Mouse (Mus musculus) limb, embryonic 11.5 days (tissue): ENCODE data around the gene Slc12a9. TPM values are rescaled to one million over a fixed set of nuclear protein-coding genes. Genes with fewer than 3 reads are reported as not detected.
A peak's percentile ranks its signal among the peaks of the same experiment; 100 is the strongest.

Experiments
- ATAC-seq: fragments of 200-750 bp; cut with Nextera tagmentation; 2 replicates; pipeline ENCODE4 v1.8.0; 2017; ENCODE audit warnings: low read depth; ENCODE audit not compliant: insufficient number of reproducible peaks, low FRiP score, low TSS enrichment
- DNase-seq: peaks from one replicate; pipeline ENCODE4 v3.0.0-alpha.2; 2015; ENCODE audit warnings: low spot score
- H3K27ac ChIP-seq: fragments of 300-500 bp; sonication (generic); replicated peaks from 2 replicates; pipeline ENCODE4 v1.5.1; 2014; ENCODE audit warnings: low read depth, mild to moderate bottlenecking, low read length
- H3K27me3 ChIP-seq: fragments of 300-500 bp; sonication (generic); 2 replicates; pipeline ENCODE4 v1.6.1; 2014; ENCODE audit warnings: mild to moderate bottlenecking, low read length, mixed read lengths; ENCODE audit not compliant: control insufficient read depth, insufficient read depth
- H3K36me3 ChIP-seq: fragments of 300-500 bp; sonication (generic); 2 replicates; pipeline ENCODE4 v1.6.1; 2014; ENCODE audit warnings: mild to moderate bottlenecking, low read length, moderate library complexity, mixed read lengths; ENCODE audit not compliant: control insufficient read depth, insufficient read depth
- H3K4me1 ChIP-seq: fragments of 300-500 bp; sonication (generic); 2 replicates; pipeline ENCODE4 v1.6.1; 2014; ENCODE audit warnings: low read length, mixed read lengths; ENCODE audit not compliant: control insufficient read depth, insufficient read depth
- H3K4me2 ChIP-seq: fragments of 300-500 bp; sonication (generic); 2 replicates; pipeline ENCODE4 v1.6.1; 2014; ENCODE audit warnings: low read depth, mild to moderate bottlenecking, moderate library complexity; ENCODE audit not compliant: severe bottlenecking
- H3K4me3 ChIP-seq: fragments of 300-500 bp; sonication (generic); 2 replicates; pipeline ENCODE4 v1.5.1; 2014; ENCODE audit warnings: low read depth, low read length
- H3K9ac ChIP-seq: fragments of 300-500 bp; sonication (generic); 2 replicates; pipeline ENCODE4 v1.6.1; 2014; ENCODE audit warnings: mild to moderate bottlenecking, low read length
- H3K9me3 ChIP-seq: fragments of 300-500 bp; sonication (generic); 2 replicates; pipeline ENCODE4 v1.6.1; 2016; ENCODE audit warnings: low read length; ENCODE audit not compliant: control insufficient read depth
- WGBS: fragments of 180-500 bp; shearing (Covaris S2); extraction: QIAGEN DNeasy Blood & Tissue Kit; methylation state at CpG from one replicate; pipeline ENCODE4 v1.1.7; 2014; 5-methylcytosine and 5-hydroxymethylcytosine counted together
- polyA plus RNA-seq: library from polyadenylated mRNA; unstranded; fragments of >200 nt; fragmentation: Nextera tagmentation; extraction: Ambion mirVana; gene quantifications from 2 replicates; pipeline ENCODE4 v1.2.1, GENCODE M21; 2014

Slc12a9 gene
- polyA plus RNA-seq, 1 experiment from 2014 or later: 4.7 TPM

GRCm38 (mm10) chr5:137373371-137373950 lies 40.1 kb upstream of the Slc12a9 start:
- H3K27me3 ChIP-seq: no peaks in the 10 kb centered on the region
- DNase-seq (no peak), ATAC-seq (no peak)
- no peak overlapping the region for H3K9ac ChIP-seq
- 0 out of 2 replicates have a peak, but pooled peaks cover 2% of the 10 kb centered on the region for H3K4me1 ChIP-seq
- H3K4me2 ChIP-seq: no peak overlapping the region
- H3K36me3 ChIP-seq: peaks cover 45% of the 10 kb centered on the region
- no peak overlapping the region for H3K27ac ChIP-seq
- H3K4me3 ChIP-seq: no peak overlapping the region
- no peaks in the 10 kb centered on the region for H3K9me3 ChIP-seq
- 89% methylated on average over 12 of the region's 12 CpGs for WGBS

GRCm38 (mm10) chr5:137369665-137370064 lies 36.3 kb upstream of the Slc12a9 start:
- Histone ChIP-seq H3K9me3 (no peaks in the 10 kb centered on the region), H3K36me3 (peaks cover 63% of the 10 kb centered on the region), H3K27ac (no peak overlapping the region), H3K4me3 (no peak overlapping the region), H3K4me2 (no peak overlapping the region), H3K9ac (no peak overlapping the region), H3K4me1 (no peaks in the 10 kb centered on the region), H3K27me3 (no peaks in the 10 kb centered on the region)
- WGBS: 96% methylated on average over 10 of the region's 11 CpGs
- DNase-seq (no peak), ATAC-seq (no peak)

- ATAC-seq (no peak), DNase-seq (no peak)
- WGBS: 43% methylated on average over 7 of the region's 7 CpGs
- H3K4me3 ChIP-seq: no peak overlapping the region
- H3K9me3 ChIP-seq: no peaks in the 10 kb centered on the region
- no peaks in the 10 kb centered on the region for H3K27me3 ChIP-seq
- H3K9ac ChIP-seq: no peak overlapping the region
- H3K4me2 ChIP-seq: no peak overlapping the region
- peaks cover 8% of the 10 kb centered on the region for H3K4me1 ChIP-seq
- H3K27ac ChIP-seq: no peak overlapping the region
- peaks cover 53% of the 10 kb centered on the region for H3K36me3 ChIP-seq
These were observed 25.0 kb upstream of the Slc12a9 start for GRCm38 (mm10) chr5:137358382-137358781.

- WGBS: 91% methylated on average over 17 of the region's 17 CpGs
- Histone ChIP-seq H3K9me3 (no peaks in the 10 kb centered on the region), H3K27ac (no peak overlapping the region), H3K27me3 (no peaks in the 10 kb centered on the region), H3K4me3 (no peak overlapping the region), H3K36me3 (peaks cover 26% of the 10 kb centered on the region), H3K9ac (no peak overlapping the region; the same call in 1 of the 2 replicates), H3K4me1 (peaks cover 19% of the 10 kb centered on the region), H3K4me2 (no peak overlapping the region)
- ATAC-seq: no peak
- no peak for DNase-seq
These were observed 20.7 kb upstream of the Slc12a9 start for GRCm38 (mm10) chr5:137354091-137354490.

GRCm38 (mm10) chr5:137352011-137352975 lies 18.9 kb upstream of the Slc12a9 start:
- H3K36me3 ChIP-seq: peaks cover 21% of the 10 kb centered on the region
- ATAC-seq: peak; percentile 5; the same call in 1 of the 2 replicates
- WGBS: 5% methylated on average over 16 of the region's 16 CpGs
- H3K9me3 ChIP-seq: no peaks in the 10 kb centered on the region
- peak overlapping the region; percentile 100 for H3K4me2 ChIP-seq
- peak overlapping the region; percentile 57 for H3K27ac ChIP-seq
- H3K9ac ChIP-seq: peak overlapping the region; percentile 97
- DNase-seq: peak; percentile 71
- no peaks in the 10 kb centered on the region for H3K27me3 ChIP-seq
- H3K4me3 ChIP-seq: peak overlapping the region; percentile 97
- H3K4me1 ChIP-seq: peaks cover 30% of the 10 kb centered on the region

GRCm38 (mm10) chr5:137351394-137351793 lies 18.0 kb upstream of the Slc12a9 start:
- peaks cover 20% of the 10 kb centered on the region for H3K36me3 ChIP-seq
- H3K4me2 ChIP-seq: peak overlapping the region; percentile 100
- DNase-seq (peak; percentile 48), ATAC-seq (no peak)
- H3K4me1 ChIP-seq: peaks cover 30% of the 10 kb centered on the region
- peak overlapping the region; percentile 97 for H3K9ac ChIP-seq
- H3K9me3 ChIP-seq: no peaks in the 10 kb centered on the region
- peak overlapping the region; percentile 98 for H3K27ac ChIP-seq
- H3K4me3 ChIP-seq: peak overlapping the region; percentile 97
- 2% methylated on average over 4 of the region's 4 CpGs for WGBS
- H3K27me3 ChIP-seq: no peaks in the 10 kb centered on the region

GRCm38 (mm10) chr5:137351058-137351380 lies 17.6 kb upstream of the Slc12a9 start:
- H3K27ac ChIP-seq: peak overlapping the region; percentile 98
- no peak for ATAC-seq
- H3K36me3 ChIP-seq: peaks cover 17% of the 10 kb centered on the region
- peak overlapping the region; percentile 100 for H3K4me2 ChIP-seq
- peaks cover 31% of the 10 kb centered on the region for H3K4me1 ChIP-seq
- 0% methylated on average over 8 of the region's 8 CpGs for WGBS
- H3K4me3 ChIP-seq: peak overlapping the region; percentile 97
- DNase-seq: peak; percentile 70
- H3K27me3 ChIP-seq: no peaks in the 10 kb centered on the region
- H3K9ac ChIP-seq: peak overlapping the region; percentile 97
- H3K9me3 ChIP-seq: no peaks in the 10 kb centered on the region

GRCm38 (mm10) chr5:137350205-137351057 lies 17.0 kb upstream of the Slc12a9 start:
- under 1% methylated on average over 55 of the region's 55 CpGs for WGBS
- Histone ChIP-seq H3K36me3 (peaks cover 12% of the 10 kb centered on the region), H3K9me3 (no peaks in the 10 kb centered on the region), H3K4me1 (peaks cover 34% of the 10 kb centered on the region), H3K4me2 (peak overlapping the region; percentile 100), H3K4me3 (peak overlapping the region; percentile 97), H3K9ac (peak overlapping the region; percentile 97), H3K27me3 (no peaks in the 10 kb centered on the region), H3K27ac (peak overlapping the region; percentile 98)
- ATAC-seq: peak; percentile 33
- DNase-seq: no peak
